Mouse (Mus musculus) stomach, embryonic 14.5 days (tissue): ENCODE measurements around the gene Lrmda. TPM values are rescaled to one million over a fixed set of nuclear protein-coding genes. Genes with fewer than 3 reads are reported as not detected.

Experiments
- ATAC-seq: fragments of 200-750 bp; cut with Nextera tagmentation; 2 replicates; pipeline ENCODE4 v1.8.0; 2017; ENCODE audit warnings: low read depth, moderate TSS enrichment; ENCODE audit not compliant: insufficient number of reproducible peaks, insufficient read depth, low FRiP score
- H3K27ac ChIP-seq: fragments of 300-500 bp; sonication (generic); 2 replicates; pipeline ENCODE4 v1.5.1; 2014; ENCODE audit warnings: mild to moderate bottlenecking, low read length, moderate library complexity, mixed read lengths
- H3K27me3 ChIP-seq: fragments of 300-500 bp; sonication (generic); 2 replicates; pipeline ENCODE4 v1.6.1; 2014; ENCODE audit warnings: low read length, control low read depth, mixed read lengths; ENCODE audit not compliant: control insufficient read depth, insufficient read depth
- H3K36me3 ChIP-seq: fragments of 300-500 bp; sonication (generic); 2 replicates; pipeline ENCODE4 v1.6.1; 2014; ENCODE audit warnings: mild to moderate bottlenecking, control low read depth, low read length, moderate library complexity, mixed read lengths; ENCODE audit not compliant: control insufficient read depth, insufficient read depth
- H3K4me1 ChIP-seq: fragments of 300-500 bp; sonication (generic); 2 replicates; pipeline ENCODE4 v1.6.1; 2014; ENCODE audit warnings: low read length, control low read depth, mixed read lengths; ENCODE audit not compliant: control insufficient read depth, insufficient read depth
- H3K4me2 ChIP-seq: fragments of 300-500 bp; sonication (generic); replicated peaks from 2 replicates; pipeline ENCODE4 v1.6.1; 2014; ENCODE audit warnings: low read depth, low read length, control low read depth
- H3K4me3 ChIP-seq: fragments of 300-500 bp; sonication (generic); 2 replicates; pipeline ENCODE4 v1.5.1; 2014; ENCODE audit warnings: low read depth, low read length, control low read depth
- H3K9ac ChIP-seq: fragments of 300-500 bp; sonication (generic); replicated peaks from 2 replicates; pipeline ENCODE4 v1.6.1; 2014; ENCODE audit warnings: low read depth, mild to moderate bottlenecking, control low read depth, low read length, moderate library complexity, mixed read lengths
- H3K9me3 ChIP-seq: fragments of 300-500 bp; sonication (generic); 2 replicates; pipeline ENCODE4 v1.6.1; 2016; ENCODE audit warnings: low read depth, low read length, control low read depth; ENCODE audit not compliant: control insufficient read depth
- WGBS: fragments of 180-500 bp; shearing (Covaris S2); extraction: QIAGEN DNeasy Blood & Tissue Kit; methylation state at CpG from one replicate; pipeline ENCODE4 v1.1.7; 2014; 5-methylcytosine and 5-hydroxymethylcytosine counted together
- polyA plus RNA-seq: library from polyadenylated mRNA; unstranded; fragments of >200 nt; fragmentation: Nextera tagmentation; extraction: Ambion mirVana; gene quantifications from 2 replicates; pipeline ENCODE4 v1.2.1, GENCODE M21; 2014

Lrmda gene
- polyA plus RNA-seq, 1 experiment from 2014 or later, result 0.46 TPM

GRCm38 (mm10) chr14:22372666-22373360 is 353.3 kb downstream of the Lrmda start:
- Histone ChIP-seq H3K27me3 (no peaks in the 10 kb centered on the region), H3K9ac (no peak overlapping the region), H3K36me3 (no peaks in the 10 kb centered on the region), H3K4me3 (no peak overlapping the region), H3K4me2 (no peak overlapping the region), H3K9me3 (0 out of 2 replicates have a peak, but pooled peaks cover 4% of the 10 kb centered on the region), H3K4me1 (peaks cover 12% of the 10 kb centered on the region), H3K27ac (peak overlapping the region; percentile 40; the same call in 1 of the 2 replicates)
- WGBS, result 82% methylated on average over 9 of the region's 9 CpGs
- no peak for ATAC-seq

DNA sequence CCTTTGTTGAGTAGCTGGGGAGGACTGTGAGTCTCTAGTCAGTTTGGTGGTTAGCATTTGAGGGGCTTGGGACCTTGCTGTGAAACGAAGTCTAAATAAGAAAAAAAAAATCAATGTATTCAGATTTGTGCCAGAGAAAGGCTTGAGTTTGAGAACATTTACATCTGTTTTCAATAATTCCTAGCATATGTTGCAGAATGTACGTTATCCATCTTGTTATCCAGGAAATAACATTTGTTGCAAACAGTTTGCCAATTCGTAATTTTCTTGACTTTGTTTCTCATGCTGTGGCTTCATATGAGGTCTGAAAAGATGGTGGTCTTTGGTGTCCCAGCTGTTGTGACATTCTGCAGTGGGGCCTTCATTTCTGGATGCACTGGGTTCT is 353.8 kb downstream of the Lrmda start:
- Histone ChIP-seq H3K27ac (peak overlapping the region; percentile 40; the same call in 1 of the 2 replicates), H3K9ac (no peak overlapping the region), H3K36me3 (no peaks in the 10 kb centered on the region), H3K4me3 (no peak overlapping the region), H3K9me3 (0 out of 2 replicates have a peak, but pooled peaks cover 4% of the 10 kb centered on the region), H3K4me1 (peaks cover 12% of the 10 kb centered on the region), H3K4me2 (no peak overlapping the region), H3K27me3 (no peaks in the 10 kb centered on the region)
- no peak for ATAC-seq
- 64% methylated on average over 3 of the region's 3 CpGs for WGBS

- H3K27me3 ChIP-seq, result no peaks in the 10 kb centered on the region
- H3K4me2 ChIP-seq, result no peak overlapping the region
- H3K4me3 ChIP-seq, result no peak overlapping the region
- no peak for ATAC-seq
- no peak overlapping the region for H3K27ac ChIP-seq
- no peaks in the 10 kb centered on the region for H3K4me1 ChIP-seq
- no peaks in the 10 kb centered on the region for H3K36me3 ChIP-seq
- no peaks in the 10 kb centered on the region for H3K9me3 ChIP-seq
- WGBS, result 87% methylated on average over 1 of the region's 1 CpGs
- H3K9ac ChIP-seq, result no peak overlapping the region
Measured at GRCm38 (mm10) chr14:22377148-22377547, 357.6 kb downstream of the Lrmda start.

DNA sequence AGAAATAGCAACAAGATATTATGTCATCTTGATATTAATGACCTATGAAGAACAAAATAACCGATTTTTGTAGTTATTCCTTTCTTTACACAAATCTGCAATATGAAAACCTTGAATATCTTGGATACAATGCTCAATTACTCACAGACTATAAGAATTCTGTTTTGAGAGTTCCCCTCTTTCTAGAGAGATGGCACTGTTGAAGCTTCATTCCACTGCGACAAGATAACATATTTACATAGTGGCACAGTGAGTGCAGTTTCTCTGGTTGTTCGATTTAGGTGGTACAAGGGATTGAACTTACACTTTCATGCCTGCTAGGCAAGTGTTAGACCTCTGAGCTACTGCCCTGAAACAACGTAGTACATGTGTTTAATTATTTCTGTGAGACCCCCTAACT is 362.6 kb downstream of the Lrmda start:
- 52% methylated on average over 4 of the region's 4 CpGs for WGBS
- no peak overlapping the region for H3K4me2 ChIP-seq
- 0 out of 2 replicates have a peak, but pooled peaks cover 5% of the 10 kb centered on the region for H3K4me1 ChIP-seq
- H3K4me3 ChIP-seq, result no peak overlapping the region
- ATAC-seq, result no peak
- no peaks in the 10 kb centered on the region for H3K27me3 ChIP-seq
- H3K27ac ChIP-seq, result no peak overlapping the region
- no peaks in the 10 kb centered on the region for H3K36me3 ChIP-seq
- H3K9ac ChIP-seq, result no peak overlapping the region
- H3K9me3 ChIP-seq, result no peaks in the 10 kb centered on the region

- Histone ChIP-seq H3K4me3 (no peak overlapping the region), H3K27me3 (no peaks in the 10 kb centered on the region)
- no peak for ATAC-seq
Measured at GRCm38 (mm10) chr14:22393616-22394015, 374.1 kb downstream of the Lrmda start.

GRCm38 (mm10) chr14:22402411-22402810 is 382.9 kb downstream of the Lrmda start:
- Histone ChIP-seq H3K9me3 (no peaks in the 10 kb centered on the region), H3K27me3 (no peaks in the 10 kb centered on the region), H3K4me3 (no peak overlapping the region), H3K9ac (no peak overlapping the region), H3K36me3 (no peaks in the 10 kb centered on the region), H3K4me1 (no peaks in the 10 kb centered on the region), H3K27ac (no peak overlapping the region), H3K4me2 (no peak overlapping the region)
- 50% methylated on average over 4 of the region's 4 CpGs for WGBS
- no peak for ATAC-seq

More at GRCm38 (mm10) chr14:22393616-22394015, 374.1 kb downstream of the Lrmda start:
- H3K9me3 ChIP-seq, result no peaks in the 10 kb centered on the region
- 36% methylated on average over 10 of the region's 10 CpGs for WGBS
- no peaks in the 10 kb centered on the region for H3K4me1 ChIP-seq
- H3K9ac ChIP-seq, result no peak overlapping the region
- no peak overlapping the region for H3K27ac ChIP-seq
- H3K4me2 ChIP-seq, result no peak overlapping the region
- no peaks in the 10 kb centered on the region for H3K36me3 ChIP-seq

DNA sequence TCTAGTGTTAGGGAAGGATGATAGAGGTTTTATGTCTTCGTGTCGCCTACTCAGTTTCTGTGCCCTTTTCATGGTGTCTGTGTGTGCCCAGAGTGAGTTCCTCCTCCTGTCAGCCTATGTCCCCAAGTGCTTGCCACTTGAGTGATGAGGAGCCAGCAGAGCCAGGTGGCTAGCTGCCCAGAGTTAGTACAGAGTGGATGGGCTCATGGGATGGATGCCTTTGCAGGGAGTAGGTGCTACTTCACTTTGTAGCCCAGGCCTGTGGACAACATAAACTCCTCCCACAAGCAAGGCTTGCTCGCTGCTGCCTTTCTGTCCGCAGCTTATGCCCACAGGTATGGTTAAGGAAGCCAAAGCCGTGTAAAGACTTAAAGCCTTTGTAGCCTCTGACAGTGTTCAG is 387.1 kb downstream of the Lrmda start:
- no peaks in the 10 kb centered on the region for H3K4me1 ChIP-seq
- no peak for ATAC-seq
- H3K9me3 ChIP-seq, result no peaks in the 10 kb centered on the region
- no peaks in the 10 kb centered on the region for H3K27me3 ChIP-seq
- H3K9ac ChIP-seq, result no peak overlapping the region
- no peak overlapping the region for H3K4me3 ChIP-seq
- no peaks in the 10 kb centered on the region for H3K36me3 ChIP-seq
- no peak overlapping the region for H3K27ac ChIP-seq
- no peak overlapping the region for H3K4me2 ChIP-seq
- 79% methylated on average over 5 of the region's 5 CpGs for WGBS

GRCm38 (mm10) chr14:22410826-22411225 is 391.3 kb downstream of the Lrmda start:
- H3K27ac ChIP-seq, result no peak overlapping the region
- no peaks in the 10 kb centered on the region for H3K27me3 ChIP-seq
- H3K4me1 ChIP-seq, result no peaks in the 10 kb centered on the region
- no peaks in the 10 kb centered on the region for H3K9me3 ChIP-seq
- H3K9ac ChIP-seq, result no peak overlapping the region
- no peak overlapping the region for H3K4me3 ChIP-seq
- no peak overlapping the region for H3K4me2 ChIP-seq
- no peaks in the 10 kb centered on the region for H3K36me3 ChIP-seq
- no peak for ATAC-seq
- 75% methylated on average over 1 of the region's 1 CpGs for whole genome bisulfite sequencing

- peaks cover 2% of the 10 kb centered on the region; the same call in 1 of the 2 replicates for H3K9me3 ChIP-seq
- H3K36me3 ChIP-seq, result no peaks in the 10 kb centered on the region
- no peak overlapping the region for H3K27ac ChIP-seq
- H3K4me3 ChIP-seq, result no peak overlapping the region
- no peaks in the 10 kb centered on the region for H3K27me3 ChIP-seq
- H3K4me2 ChIP-seq, result no peak overlapping the region
- ATAC-seq, result no peak
- H3K9ac ChIP-seq, result no peak overlapping the region
- no peaks in the 10 kb centered on the region for H3K4me1 ChIP-seq
- WGBS, result 35% methylated on average over 7 of the region's 7 CpGs
Measured at GRCm38 (mm10) chr14:22413220-22413619, 393.7 kb downstream of the Lrmda start.
